Mouse (Mus musculus): ENCODE measurements at regions not wholly inside any gene's neighbourhood (a gene's known extent, or its start where the extent isn't known, plus 50 kb on each side); places are given as distances from the start of the nearest gene placed in this dataset.

DNA sequence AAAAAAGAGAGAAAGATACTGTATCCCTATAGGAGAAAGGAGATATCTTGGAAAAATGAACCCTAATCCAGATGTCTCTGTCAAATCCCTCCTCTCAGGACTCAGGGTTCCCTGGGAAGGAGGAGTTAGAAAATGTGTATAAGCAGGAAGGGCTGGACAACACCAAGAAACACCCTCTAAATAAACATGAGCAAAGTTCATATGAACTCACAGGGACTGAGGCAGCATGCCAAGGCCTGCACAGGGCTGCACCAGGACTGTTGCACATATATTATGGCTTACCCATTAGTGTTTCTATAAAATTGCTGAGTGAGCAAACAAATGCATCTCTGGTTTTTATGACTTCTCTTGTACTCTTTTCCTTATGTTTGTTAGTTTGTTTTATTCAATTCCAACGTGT, 508.5 kb upstream of the Fam174a start:
- WGBS = 67% methylated on average over 1 of the region's 1 CpGs
- H3K9ac ChIP-seq = no peak overlapping the region
- H3K4me2 ChIP-seq (replicated peaks) = no peak overlapping the region
- H3K9me3 ChIP-seq = no peaks in the 10 kb centered on the region
- no peak overlapping the region for H3K27ac ChIP-seq
- H3K27me3 ChIP-seq = no peaks in the 10 kb centered on the region
- ATAC-seq (ENCODE audit: insufficient number of reproducible peaks, insufficient read depth, low FRiP score, low TSS enrichment) = no peak
- no peak overlapping the region for H3K4me3 ChIP-seq
- no peaks in the 10 kb centered on the region for H3K36me3 ChIP-seq
- H3K4me1 ChIP-seq = no peaks in the 10 kb centered on the region

- H3K4me2 ChIP-seq (replicated peaks) = no peak overlapping the region
- no peak overlapping the region for H3K9ac ChIP-seq
- no peak overlapping the region for H3K4me3 ChIP-seq
- no peaks in the 10 kb centered on the region for H3K9me3 ChIP-seq
- H3K27ac ChIP-seq = no peak overlapping the region
- H3K36me3 ChIP-seq = no peaks in the 10 kb centered on the region
- H3K4me1 ChIP-seq = no peaks in the 10 kb centered on the region
- H3K27me3 ChIP-seq = no peaks in the 10 kb centered on the region
- no peak for ATAC-seq (ENCODE audit: insufficient number of reproducible peaks, insufficient read depth, low FRiP score, low TSS enrichment)
Observed at GRCm38 (mm10) chr1:94827628-94828027, 485.8 kb upstream of the Fam174a start.

GRCm38 (mm10) chr1:94835982-94836381, 477.4 kb upstream of the Fam174a start:
- no peaks in the 10 kb centered on the region for H3K36me3 ChIP-seq
- H3K27me3 ChIP-seq = no peaks in the 10 kb centered on the region
- no peak overlapping the region for H3K9ac ChIP-seq
- no peaks in the 10 kb centered on the region for H3K4me1 ChIP-seq
- H3K27ac ChIP-seq = no peak overlapping the region
- no peak overlapping the region for H3K4me3 ChIP-seq
- H3K4me2 ChIP-seq (replicated peaks) = no peak overlapping the region
- no peak for ATAC-seq (ENCODE audit: insufficient number of reproducible peaks, insufficient read depth, low FRiP score, low TSS enrichment)
- WGBS = 87% methylated on average over 4 of the region's 4 CpGs
- no peaks in the 10 kb centered on the region for H3K9me3 ChIP-seq

DNA sequence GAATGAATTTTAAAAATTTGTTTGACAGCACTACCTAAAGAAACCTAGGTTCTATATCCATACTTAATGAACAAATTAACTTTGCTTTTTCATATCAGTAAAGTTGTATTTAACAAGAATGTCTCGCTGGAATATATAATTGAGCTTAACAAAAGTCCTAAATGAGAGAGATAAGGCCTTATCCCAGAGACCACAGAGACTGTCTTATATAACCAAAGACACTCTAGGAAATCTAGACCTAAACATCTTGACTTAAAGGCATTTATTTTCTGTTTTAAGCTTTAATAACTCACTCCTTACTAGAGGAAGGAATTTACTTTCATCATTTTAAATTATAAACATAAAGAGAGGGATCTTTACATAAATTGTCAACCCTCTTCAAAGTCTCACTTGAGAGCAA, 461.9 kb upstream of the Fam174a start:
- H3K4me3 ChIP-seq = no peak overlapping the region
- H3K9ac ChIP-seq = no peak overlapping the region
- 76% methylated on average over 1 of the region's 1 CpGs for WGBS
- ATAC-seq (ENCODE audit: insufficient number of reproducible peaks, insufficient read depth, low FRiP score, low TSS enrichment) = no peak
- no peaks in the 10 kb centered on the region for H3K27me3 ChIP-seq
- H3K9me3 ChIP-seq = no peaks in the 10 kb centered on the region
- no peaks in the 10 kb centered on the region for H3K36me3 ChIP-seq
- no peak overlapping the region for H3K4me2 ChIP-seq (replicated peaks)
- H3K4me1 ChIP-seq = no peaks in the 10 kb centered on the region
- H3K27ac ChIP-seq = no peak overlapping the region

DNA sequence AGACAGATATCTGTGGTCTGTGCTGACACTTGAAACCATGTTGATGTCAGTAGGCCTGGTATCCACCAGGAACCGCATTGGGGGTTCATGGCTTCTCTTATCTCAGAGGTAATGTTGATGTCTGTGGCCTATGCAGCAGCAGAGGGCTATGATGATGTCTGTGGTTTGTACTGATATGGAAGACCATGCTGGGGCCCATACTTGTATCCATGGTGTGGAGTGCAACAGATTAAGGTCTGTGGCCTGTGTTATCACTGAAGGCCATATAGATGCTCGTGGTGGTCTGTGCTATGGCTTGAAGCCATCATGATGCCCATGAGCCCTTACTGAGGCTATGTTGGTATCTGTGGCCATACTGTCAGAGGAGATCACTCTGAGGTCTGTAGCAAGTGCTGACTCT, 455.0 kb upstream of the Fam174a start:
- no peak for ATAC-seq (ENCODE audit: insufficient number of reproducible peaks, insufficient read depth, low FRiP score, low TSS enrichment)
- Histone ChIP-seq H3K27ac (no peak overlapping the region), H3K27me3 (no peaks in the 10 kb centered on the region)

GRCm38 (mm10) chr1:94868872-94869271, 444.6 kb upstream of the Fam174a start:
- H3K27me3 ChIP-seq = no peaks in the 10 kb centered on the region
- H3K27ac ChIP-seq = no peak overlapping the region
- H3K4me2 ChIP-seq (replicated peaks) = no peak overlapping the region
- no peak overlapping the region for H3K9ac ChIP-seq
- H3K4me3 ChIP-seq = no peak overlapping the region
- H3K4me1 ChIP-seq = no peaks in the 10 kb centered on the region
- no peak for ATAC-seq (ENCODE audit: insufficient number of reproducible peaks, insufficient read depth, low FRiP score, low TSS enrichment)
- no peaks in the 10 kb centered on the region for H3K9me3 ChIP-seq
- H3K36me3 ChIP-seq = no peaks in the 10 kb centered on the region

More for the DNA sequence above, 455.0 kb upstream of the Fam174a start:
- Histone ChIP-seq H3K4me3 (no peak overlapping the region), H3K4me2 (replicated peaks) (no peak overlapping the region), H3K4me1 (no peaks in the 10 kb centered on the region), H3K9ac (no peak overlapping the region), H3K9me3 (no peaks in the 10 kb centered on the region), H3K36me3 (no peaks in the 10 kb centered on the region)
- WGBS = 95% methylated on average over 2 of the region's 2 CpGs

DNA sequence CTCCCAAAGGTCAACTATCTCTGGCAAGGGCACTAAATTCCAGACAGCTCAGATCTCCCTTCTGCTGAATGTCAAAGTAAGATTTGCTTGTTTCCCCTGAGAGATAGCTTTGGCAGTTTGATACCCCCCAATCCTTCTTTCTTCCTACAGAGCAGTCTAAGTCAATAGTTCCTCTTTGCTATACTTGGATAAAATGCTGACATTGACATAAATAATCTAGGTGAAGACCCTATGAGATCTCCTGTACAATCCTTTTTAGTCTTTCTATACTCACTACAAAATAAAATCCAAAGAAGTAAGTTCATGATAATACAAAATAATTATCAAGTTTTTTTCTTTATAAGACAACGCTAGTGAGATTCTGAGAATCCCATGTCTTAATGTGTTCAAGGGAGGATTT, 432.9 kb upstream of the Fam174a start:
- no peak overlapping the region for H3K27ac ChIP-seq
- H3K4me2 ChIP-seq (replicated peaks) = no peak overlapping the region
- no peaks in the 10 kb centered on the region for H3K27me3 ChIP-seq
- H3K36me3 ChIP-seq = no peaks in the 10 kb centered on the region
- WGBS = 90% methylated on average over 1 of the region's 1 CpGs
- no peaks in the 10 kb centered on the region for H3K4me1 ChIP-seq
- no peak overlapping the region for H3K4me3 ChIP-seq
- H3K9ac ChIP-seq = no peak overlapping the region
- no peaks in the 10 kb centered on the region for H3K9me3 ChIP-seq
- ATAC-seq (ENCODE audit: insufficient number of reproducible peaks, insufficient read depth, low FRiP score, low TSS enrichment) = no peak

DNA sequence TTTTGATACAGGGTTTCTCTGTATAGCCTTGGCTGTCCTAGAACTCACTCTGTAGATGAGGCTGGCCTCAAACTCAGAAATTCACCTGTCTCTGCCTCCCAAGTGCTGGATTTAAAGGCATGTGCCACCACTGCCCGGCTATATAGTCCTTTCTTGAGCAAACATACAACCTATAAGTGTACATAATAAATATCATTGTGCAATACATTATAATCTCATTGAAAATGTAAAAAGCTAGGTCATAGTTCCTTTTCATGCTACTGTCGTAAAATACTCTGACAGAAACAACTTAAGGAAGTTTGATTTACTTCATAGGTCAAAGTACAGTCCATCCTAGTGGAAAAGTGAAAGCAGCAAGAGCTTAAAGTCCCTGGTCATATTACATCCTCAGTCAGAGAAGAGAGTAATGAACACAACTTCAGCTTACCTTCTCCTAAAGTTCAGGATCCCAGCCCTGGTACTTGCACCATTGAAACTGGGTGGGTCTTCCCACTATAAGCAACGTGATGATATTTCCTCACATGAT, 408.4 kb upstream of the Fam174a start:
- H3K4me3 ChIP-seq = no peak overlapping the region
- no peaks in the 10 kb centered on the region for H3K27me3 ChIP-seq
- H3K27ac ChIP-seq = no peak overlapping the region
- H3K9ac ChIP-seq = no peak overlapping the region
- no peak for ATAC-seq (ENCODE audit: insufficient number of reproducible peaks, insufficient read depth, low FRiP score, low TSS enrichment)
- H3K4me1 ChIP-seq = no peaks in the 10 kb centered on the region
- no peaks in the 10 kb centered on the region for H3K9me3 ChIP-seq
- WGBS = 76% methylated on average over 3 of the region's 3 CpGs
- H3K4me2 ChIP-seq (replicated peaks) = no peak overlapping the region
- H3K36me3 ChIP-seq = no peaks in the 10 kb centered on the region

GRCm38 (mm10) chr1:94910839-94911238, 402.6 kb upstream of the Fam174a start:
- H3K4me2 ChIP-seq (replicated peaks) = no peak overlapping the region
- no peaks in the 10 kb centered on the region for H3K4me1 ChIP-seq
- H3K27me3 ChIP-seq = no peaks in the 10 kb centered on the region
- no peak overlapping the region for H3K9ac ChIP-seq
- no peak overlapping the region for H3K4me3 ChIP-seq
- no peak for ATAC-seq (ENCODE audit: insufficient number of reproducible peaks, insufficient read depth, low FRiP score, low TSS enrichment)
- H3K36me3 ChIP-seq = no peaks in the 10 kb centered on the region
- no peak overlapping the region for H3K27ac ChIP-seq
- no peaks in the 10 kb centered on the region for H3K9me3 ChIP-seq

Measured in embryonic facial prominence, embryonic 12.5 days (tissue).